Mouse (Mus musculus) heart, embryonic 14.5 days (tissue): ENCODE data around the gene Neil1. TPM values are rescaled to one million over a fixed set of nuclear protein-coding genes. Genes with fewer than 3 reads are reported as not detected.

Experiments used
- ATAC-seq: fragments of 200-750 bp; cut with Nextera tagmentation; 2 replicates; pipeline ENCODE4 v1.8.0; 2017; ENCODE audit warnings: low read depth, moderate TSS enrichment; ENCODE audit not compliant: insufficient number of reproducible peaks, insufficient read depth, low FRiP score
- H3K27ac ChIP-seq, 2 experiments: fragments of 200-500 bp in 1 of 2; fragments of 300-500 bp in 1 of 2; sonication (generic) in 1 of 2; replicated peaks in 1 of 2; 2 replicates each; pipeline ENCODE4 v1.5.1; 2012 to 2014; ENCODE audit warnings: low read depth in 2 of 2, low read length in 2 of 2, control low read depth in 1 of 2, mild to moderate bottlenecking in 1 of 2, mixed read lengths in 1 of 2; ENCODE audit not compliant: control insufficient read depth in 1 of 2, insufficient read depth in 1 of 2
- H3K27me3 ChIP-seq: fragments of 300-500 bp; sonication (generic); 2 replicates; pipeline ENCODE4 v1.6.1; 2014; ENCODE audit warnings: mild to moderate bottlenecking, low read length, control low read depth; ENCODE audit not compliant: control insufficient read depth, insufficient read depth
- H3K36me3 ChIP-seq: fragments of 300-500 bp; sonication (generic); 2 replicates; pipeline ENCODE4 v1.6.1; 2014; ENCODE audit warnings: mild to moderate bottlenecking, control low read depth, low read length, mixed read lengths; ENCODE audit not compliant: control insufficient read depth, insufficient read depth
- H3K4me1 ChIP-seq, 2 experiments: fragments of 200-500 bp in 1 of 2; fragments of 300-500 bp in 1 of 2; sonication (generic) in 1 of 2; 2 replicates each; pipeline ENCODE4 v1.6.1; 2012 to 2014; ENCODE audit warnings: low read length in 2 of 2, control low read depth in 1 of 2, mixed read lengths in 1 of 2; ENCODE audit not compliant: control insufficient read depth in 2 of 2, insufficient read depth in 2 of 2
- H3K4me2 ChIP-seq: fragments of 300-500 bp; sonication (generic); 2 replicates; pipeline ENCODE4 v1.6.1; 2014; ENCODE audit warnings: mild to moderate bottlenecking, low read length
- H3K4me3 ChIP-seq, 2 experiments: fragments of 200-500 bp in 1 of 2; fragments of 300-500 bp in 1 of 2; sonication (generic) in 1 of 2; 2 replicates each; pipeline ENCODE4 v1.5.1; 2012 to 2014; ENCODE audit warnings: low read length in 2 of 2, mild to moderate bottlenecking in 2 of 2, control low read depth in 1 of 2, low read depth in 1 of 2, moderate library complexity in 1 of 2; ENCODE audit not compliant: control insufficient read depth in 1 of 2, insufficient read depth in 1 of 2
- H3K9ac ChIP-seq: fragments of 300-500 bp; sonication (generic); 2 replicates; pipeline ENCODE4 v1.6.1; 2014; ENCODE audit warnings: mild to moderate bottlenecking, low read length
- H3K9me3 ChIP-seq: fragments of 300-500 bp; sonication (generic); 2 replicates; pipeline ENCODE4 v1.6.1; 2016; ENCODE audit warnings: low read length, control low read depth; ENCODE audit not compliant: control insufficient read depth
- WGBS: fragments of 180-500 bp; shearing (Covaris S2); extraction: QIAGEN DNeasy Blood & Tissue Kit; methylation state at CpG from one replicate; pipeline ENCODE4 v1.1.7; 2014; 5-methylcytosine and 5-hydroxymethylcytosine counted together
- polyA plus RNA-seq: library from polyadenylated mRNA; unstranded; fragments of >200 nt; fragmentation: Nextera tagmentation; extraction: Ambion mirVana; gene quantifications from 2 replicates; pipeline ENCODE4 v1.2.1, GENCODE M21; 2014

Neil1 gene
- polyA plus RNA-seq, 1 experiment from 2014 or later = 5.4 TPM

DNA sequence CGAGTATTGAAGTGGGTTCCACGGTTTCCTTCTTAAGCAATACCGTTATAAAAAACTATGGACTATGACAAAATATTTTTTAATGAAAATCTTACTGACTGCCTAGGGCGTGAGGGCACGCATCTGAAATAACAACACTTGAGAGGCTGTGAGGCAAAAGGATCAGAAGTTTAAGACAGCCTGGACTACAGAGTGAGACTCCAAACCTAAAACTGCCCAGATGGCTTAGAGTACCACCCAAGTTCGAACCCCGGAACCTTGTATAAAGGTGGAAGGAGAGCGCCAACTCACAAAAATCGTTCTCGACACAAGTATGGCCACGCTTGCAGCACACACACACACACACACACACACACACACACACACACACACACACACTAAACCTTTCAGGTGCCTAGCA is 10.4 kb upstream of the Neil1 start:
- Histone ChIP-seq H3K4me3 (peak overlapping the region; percentile 73 to 80; a peak in 3 of 4 replicates), H3K4me2 (peak overlapping the region; percentile 93), H3K4me1 (peaks cover 8% of the 10 kb centered on the region in 2 experiments; a peak in 3 of 4 replicates), H3K27ac (no peak overlapping the region), H3K9ac (peak overlapping the region; percentile 82; the same call in 1 of the 2 replicates), H3K9me3 (no peaks in the 10 kb centered on the region), H3K27me3 (no peaks in the 10 kb centered on the region), H3K36me3 (peaks cover 11% of the 10 kb centered on the region; the same call in 1 of the 2 replicates)
- 36% methylated on average over 11 of the region's 11 CpGs for WGBS
- no peak for ATAC-seq

- ATAC-seq = peak; percentile 77
- no peak within 1 kb of the TSS for H3K27ac ChIP-seq
- WGBS = under 1% methylated on average over 24 of the region's 24 CpGs
- peak within 1 kb of the TSS; percentile 82 for H3K9ac ChIP-seq
- no peaks in the 10 kb centered on the region for H3K27me3 ChIP-seq
- peak within 1 kb of the TSS; percentile 93 for H3K4me2 ChIP-seq
- peak within 1 kb of the TSS; percentile 73 to 80 for H3K4me3 ChIP-seq
- H3K36me3 ChIP-seq = peaks cover 11% of the 10 kb centered on the region; the same call in 1 of the 2 replicates
- no peaks in the 10 kb centered on the region for H3K9me3 ChIP-seq
- peaks cover 8% of the 10 kb centered on the region in 2 experiments; a peak in 3 of 4 replicates for H3K4me1 ChIP-seq
Observed at GRCm38 (mm10) chr9:57158013-57158470, 9.9 kb upstream of the Neil1 start, which contains the start of gene Commd4. Commd4 (minus strand) TSS chr9:57158331.

GRCm38 (mm10) chr9:57157499-57157898 is 9.4 kb upstream of the Neil1 start:
- peak overlapping the region; percentile 93 for H3K4me2 ChIP-seq
- H3K4me3 ChIP-seq = peak overlapping the region; percentile 73 to 80
- H3K27ac ChIP-seq = no peak overlapping the region
- H3K4me1 ChIP-seq = peaks cover 8% of the 10 kb centered on the region in 2 experiments; a peak in 3 of 4 replicates
- peak overlapping the region; percentile 82 for H3K9ac ChIP-seq
- 25% methylated on average over 13 of the region's 13 CpGs for WGBS
- no peak for ATAC-seq
- H3K9me3 ChIP-seq = no peaks in the 10 kb centered on the region
- H3K36me3 ChIP-seq = peaks cover 11% of the 10 kb centered on the region; the same call in 1 of the 2 replicates
- H3K27me3 ChIP-seq = no peaks in the 10 kb centered on the region

- H3K4me3 ChIP-seq = no peak overlapping the region
- no peak for ATAC-seq
- WGBS = 84% methylated on average over 8 of the region's 8 CpGs
Observed at GRCm38 (mm10) chr9:57156823-57157222, 8.7 kb upstream of the Neil1 start.

DNA sequence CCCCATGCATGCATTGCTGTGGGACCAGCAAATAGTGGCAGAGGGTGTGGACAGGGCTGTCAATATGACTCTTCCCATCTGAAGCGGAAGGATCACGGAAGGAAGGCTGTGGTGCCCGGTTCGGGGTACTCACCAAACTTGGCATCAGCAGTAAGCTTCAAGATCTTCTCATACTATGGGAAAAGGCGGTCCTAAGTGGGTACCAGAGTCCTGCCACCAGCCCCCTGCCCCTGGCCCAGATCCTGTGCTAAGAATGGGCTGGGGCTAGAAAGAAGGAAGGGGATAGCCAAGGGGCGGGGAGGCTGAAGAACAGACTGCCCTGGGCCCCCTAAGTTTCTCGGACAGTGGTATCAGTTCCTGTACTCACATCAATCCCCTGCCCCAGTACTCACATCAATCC is 8.3 kb upstream of the Neil1 start:
- WGBS = 83% methylated on average over 7 of the region's 7 CpGs
- no peaks in the 10 kb centered on the region for H3K9me3 ChIP-seq
- no peaks in the 10 kb centered on the region for H3K27me3 ChIP-seq
- H3K36me3 ChIP-seq = peaks cover 11% of the 10 kb centered on the region; the same call in 1 of the 2 replicates
- no peak overlapping the region for H3K4me2 ChIP-seq
- ATAC-seq = no peak
- H3K4me3 ChIP-seq = no peak overlapping the region
- no peak overlapping the region for H3K27ac ChIP-seq
- peaks cover 8% of the 10 kb centered on the region in 2 experiments; a peak in 3 of 4 replicates for H3K4me1 ChIP-seq
- H3K9ac ChIP-seq = no peak overlapping the region

More at GRCm38 (mm10) chr9:57156823-57157222, 8.7 kb upstream of the Neil1 start:
- Histone ChIP-seq H3K27ac (no peak overlapping the region), H3K9me3 (no peaks in the 10 kb centered on the region), H3K36me3 (peaks cover 11% of the 10 kb centered on the region; the same call in 1 of the 2 replicates), H3K4me1 (peaks cover 8% of the 10 kb centered on the region in 2 experiments; a peak in 3 of 4 replicates), H3K9ac (no peak overlapping the region), H3K27me3 (no peaks in the 10 kb centered on the region), H3K4me2 (no peak overlapping the region)

GRCm38 (mm10) chr9:57152331-57152730 is 4.2 kb upstream of the Neil1 start:
- H3K27ac ChIP-seq = no peak overlapping the region
- H3K4me2 ChIP-seq = no peak overlapping the region
- no peaks in the 10 kb centered on the region for H3K27me3 ChIP-seq
- no peak overlapping the region for H3K4me3 ChIP-seq
- no peak overlapping the region for H3K9ac ChIP-seq
- ATAC-seq = no peak
- H3K36me3 ChIP-seq = peaks cover 11% of the 10 kb centered on the region; the same call in 1 of the 2 replicates
- H3K4me1 ChIP-seq = peaks cover 5 to 10% of the 10 kb centered on the region in 2 experiments; a peak in 3 of 4 replicates
- H3K9me3 ChIP-seq = no peaks in the 10 kb centered on the region
- 40% methylated on average over 6 of the region's 6 CpGs for WGBS

- no peak for ATAC-seq
- Histone ChIP-seq H3K9ac (no peak overlapping the region), H3K27ac (no peak overlapping the region), H3K9me3 (no peaks in the 10 kb centered on the region), H3K4me2 (no peak overlapping the region), H3K4me3 (no peak overlapping the region), H3K36me3 (peaks cover 3% of the 10 kb centered on the region; the same call in 1 of the 2 replicates), H3K4me1 (peaks cover 6 to 13% of the 10 kb centered on the region in 2 experiments; a peak in 3 of 4 replicates), H3K27me3 (no peaks in the 10 kb centered on the region)
- 79% methylated on average over 5 of the region's 5 CpGs for WGBS
Observed at GRCm38 (mm10) chr9:57150192-57150591, 2.1 kb upstream of the Neil1 start.
